Comparison of ENCODE assay signal across 25 mouse cellular contexts in genomic region chr6:15268136-15268535, GRCm38 (mm10).
DNase-seq lines count a peak whose midpoint lies in the region; ATAC-seq lines count a peak whose summit lies in the region.
"Had no signal": no experiment of that assay in that cellular context is flagged by ENCODE, and none has a peak within 500 bp of the region (broad histone marks: within the 10 kb centered on the region; RNA-seq: fewer than 3 reads in every experiment).

No protein-coding gene starts in this region.

- H3K9ac ChIP-seq in forebrain, embryonic 16.5 days (replicated peaks; ENCODE audit: low read depth, low read length), result no peak overlapping the region
- H3K9ac ChIP-seq in forebrain, embryonic 12.5 days, result no peak overlapping the region
- no peak overlapping the region for H3K9ac ChIP-seq in midbrain, embryonic 16.5 days (ENCODE audit: low read depth, low read length)
- H3K9ac ChIP-seq in midbrain, embryonic 14.5 days (replicated peaks; ENCODE audit: low read length), result no peak overlapping the region
- H3K9ac ChIP-seq: embryonic facial prominence, embryonic 12.5 days; forebrain, embryonic 13.5 days; forebrain, embryonic 15.5 days had no signal

- no peak overlapping the region for H3K4me2 ChIP-seq in forebrain, embryonic 16.5 days (ENCODE audit: low read length)
- no peak overlapping the region for H3K4me2 ChIP-seq in forebrain, embryonic 12.5 days
- H3K4me2 ChIP-seq in midbrain, embryonic 16.5 days (ENCODE audit: low read length), result no peak overlapping the region
- H3K4me2 ChIP-seq in midbrain, embryonic 14.5 days (ENCODE audit: low read length), result no peak overlapping the region
- H3K4me2 ChIP-seq: embryonic facial prominence, embryonic 12.5 days; forebrain, embryonic 13.5 days; forebrain, embryonic 15.5 days had no signal

- no peaks in the 10 kb centered on the region for H3K4me1 ChIP-seq in forebrain, embryonic 16.5 days (replicated peaks; ENCODE audit: control insufficient read depth, insufficient read depth, low read length)
- H3K4me1 ChIP-seq in forebrain, embryonic 12.5 days, result no peaks in the 10 kb centered on the region
- no peaks in the 10 kb centered on the region; the same call in 1 of the 2 replicates for H3K4me1 ChIP-seq in midbrain, embryonic 16.5 days (ENCODE audit: control insufficient read depth, insufficient read depth, low read length)
- no peaks in the 10 kb centered on the region for H3K4me1 ChIP-seq in midbrain, embryonic 14.5 days (ENCODE audit: control insufficient read depth, insufficient read depth, low read length)
- H3K4me1 ChIP-seq in limb, embryonic 10.5 days, result no peaks in the 10 kb centered on the region
- H3K4me1 ChIP-seq: embryonic facial prominence, embryonic 10.5 days; embryonic facial prominence, embryonic 12.5 days; forebrain, embryonic 13.5 days; forebrain, embryonic 15.5 days had no signal

- WGBS in forebrain, embryonic 16.5 days, result 96% methylated on average over 2 of the region's 2 CpGs
- WGBS in forebrain, embryonic 12.5 days, result 93% methylated on average over 2 of the region's 2 CpGs
- 75% methylated on average over 2 of the region's 2 CpGs for WGBS in midbrain, embryonic 16.5 days
- WGBS in midbrain, embryonic 14.5 days, result 86% methylated on average over 2 of the region's 2 CpGs
- WGBS in limb, embryonic 10.5 days, result 87% methylated on average over 2 of the region's 2 CpGs

- H3K27ac ChIP-seq in forebrain, embryonic 16.5 days (ENCODE audit: low read length), result no peak overlapping the region
- H3K27ac ChIP-seq in forebrain, embryonic 12.5 days, result no peak overlapping the region
- no peak overlapping the region for H3K27ac ChIP-seq in midbrain, embryonic 16.5 days (ENCODE audit: low read length)
- no peak overlapping the region for H3K27ac ChIP-seq in midbrain, embryonic 14.5 days (replicated peaks; ENCODE audit: low read depth, low read length)
- no peak overlapping the region for H3K27ac ChIP-seq in limb, embryonic 10.5 days
- H3K27ac ChIP-seq: embryonic facial prominence, embryonic 10.5 days; embryonic facial prominence, embryonic 12.5 days; forebrain, embryonic 13.5 days; forebrain, embryonic 15.5 days had no signal

- no peaks in the 10 kb centered on the region for H3K9me3 ChIP-seq in forebrain, embryonic 16.5 days (ENCODE audit: control insufficient read depth, low read length)
- no peaks in the 10 kb centered on the region for H3K9me3 ChIP-seq in forebrain, embryonic 12.5 days
- no peaks in the 10 kb centered on the region for H3K9me3 ChIP-seq in midbrain, embryonic 16.5 days (replicated peaks; ENCODE audit: control insufficient read depth, low read length, poor library complexity, severe bottlenecking)
- H3K9me3 ChIP-seq in midbrain, embryonic 14.5 days (ENCODE audit: control insufficient read depth, low read length), result no peaks in the 10 kb centered on the region
- H3K9me3 ChIP-seq in limb, embryonic 10.5 days (replicated peaks), result no peaks in the 10 kb centered on the region
- H3K9me3 ChIP-seq: embryonic facial prominence, embryonic 10.5 days; embryonic facial prominence, embryonic 12.5 days; forebrain, embryonic 13.5 days; forebrain, embryonic 15.5 days; G1E had no signal

- peak; percentile 71 for DNase-seq in heart, adult 11 months
- DNase-seq in heart, adult 9 months (ENCODE audit: low spot score in 2 of 2), result no peak
- DNase-seq in midbrain, embryonic 14.5 days, result no peak
- DNase-seq in retina, postnatal 1 day, result peak; percentile 12
- DNase-seq in limb, embryonic 10.5 days (ENCODE audit: low spot score), result no peak
- DNase-seq: adrenal gland, postnatal 10 days; adrenal gland, postnatal 25 days; B cell, adult 2 months; cerebellum, adult 11-12 months; cerebellum, adult 2 months; cerebellum, adult 9-10 months; cerebellum, postnatal 10 days; cerebellum, postnatal 25 days had no signal

- ATAC-seq in forebrain, embryonic 16.5 days, result 0 out of 2 replicates have a peak, but pooled peaks have one; percentile 23
- ATAC-seq in forebrain, embryonic 12.5 days (ENCODE audit: low FRiP score), result no peak
- peak; percentile 28; the same call in 1 of the 2 replicates for ATAC-seq in midbrain, embryonic 16.5 days
- no peak for ATAC-seq in midbrain, embryonic 14.5 days (ENCODE audit: low FRiP score, low TSS enrichment)
- ATAC-seq: activated CD4-positive, CD25-positive, alpha-beta regulatory T cell, adult 4 months; CD4-positive, CD25-positive, alpha-beta regulatory T cell, adult 4 months; forebrain, embryonic 13.5 days; forebrain, embryonic 15.5 days; Patski had no signal

- no peaks in the 10 kb centered on the region for H3K36me3 ChIP-seq in forebrain, embryonic 16.5 days (ENCODE audit: control insufficient read depth, insufficient read depth)
- no peaks in the 10 kb centered on the region for H3K36me3 ChIP-seq in forebrain, embryonic 12.5 days (replicated peaks)
- no peaks in the 10 kb centered on the region for H3K36me3 ChIP-seq in midbrain, embryonic 16.5 days (ENCODE audit: control insufficient read depth, insufficient read depth, low read length)
- no peaks in the 10 kb centered on the region for H3K36me3 ChIP-seq in midbrain, embryonic 14.5 days (ENCODE audit: control insufficient read depth, insufficient read depth, low read length)
- no peaks in the 10 kb centered on the region for H3K36me3 ChIP-seq in limb, embryonic 10.5 days
- H3K36me3 ChIP-seq: embryonic facial prominence, embryonic 10.5 days; embryonic facial prominence, embryonic 12.5 days; forebrain, embryonic 15.5 days; G1E had no signal

- H3K4me3 ChIP-seq in forebrain, embryonic 16.5 days (replicated peaks; ENCODE audit: low read length), result no peak overlapping the region
- H3K4me3 ChIP-seq in forebrain, embryonic 12.5 days (replicated peaks), result no peak overlapping the region
- H3K4me3 ChIP-seq in midbrain, embryonic 16.5 days (ENCODE audit: low read depth, low read length), result no peak overlapping the region
- H3K4me3 ChIP-seq in midbrain, embryonic 14.5 days (replicated peaks; ENCODE audit: low read depth, low read length), result no peak overlapping the region
- H3K4me3 ChIP-seq in limb, embryonic 10.5 days, result no peak overlapping the region
- H3K4me3 ChIP-seq: embryonic facial prominence, embryonic 10.5 days; embryonic facial prominence, embryonic 12.5 days; forebrain, embryonic 13.5 days; forebrain, embryonic 15.5 days had no signal

- H3K27me3 ChIP-seq in forebrain, embryonic 16.5 days (replicated peaks; ENCODE audit: control insufficient read depth, insufficient read depth, low read length), result no peaks in the 10 kb centered on the region
- no peaks in the 10 kb centered on the region for H3K27me3 ChIP-seq in forebrain, embryonic 12.5 days
- H3K27me3 ChIP-seq in midbrain, embryonic 16.5 days (ENCODE audit: control insufficient read depth, insufficient read depth, low read depth, low read length), result no peaks in the 10 kb centered on the region
- no peaks in the 10 kb centered on the region for H3K27me3 ChIP-seq in midbrain, embryonic 14.5 days (ENCODE audit: control insufficient read depth, insufficient read depth, low read length)
- no peaks in the 10 kb centered on the region for H3K27me3 ChIP-seq in limb, embryonic 10.5 days (ENCODE audit: low read depth, poor library complexity, severe bottlenecking)
- H3K27me3 ChIP-seq: CH12.LX; embryonic facial prominence, embryonic 12.5 days; forebrain, embryonic 13.5 days; forebrain, embryonic 15.5 days had no signal

Comparison
In these comparisons a context has a peak if more than half of its experiments do, and no peak if none do; other contexts are left out.
1. ATAC-seq: peak in forebrain, embryonic 16.5 days (single experiment) and midbrain, embryonic 16.5 days (single experiment); none in forebrain, embryonic 12.5 days (single experiment) and midbrain, embryonic 14.5 days (single experiment).
2. DNase-seq: peak in heart, adult 11 months (single experiment) and retina, postnatal 1 day (single experiment); none in heart, adult 9 months (0 of 2), midbrain, embryonic 14.5 days (single experiment) and limb, embryonic 10.5 days (single experiment).